Mouse (Mus musculus): ENCODE measurements around the gene Ckmt1. TPM values are rescaled to one million over a fixed set of nuclear protein-coding genes. Genes with fewer than 3 reads are reported as not detected.

Ckmt1 gene
- polyA plus RNA-seq, 1 experiment from 2014 or later = 0.88 TPM

Other genes starting within 250 kb of the Ckmt1 start
- not detected in 2 replicates for gene Tgm7, start 247.9 kb upstream of the Ckmt1 start, polyA plus RNA-seq (2015; fragmentation: Nextera tagmentation; extraction: Ambion mirVana)
- gene Adal, start 217.3 kb upstream of the Ckmt1 start, polyA plus RNA-seq (2015; fragmentation: Nextera tagmentation; extraction: Ambion mirVana) = 14.6 and 15.1 TPM in 2 replicates
- gene Lcmt2, start 217.1 kb upstream of the Ckmt1 start, polyA plus RNA-seq (2015; fragmentation: Nextera tagmentation; extraction: Ambion mirVana) = 17.3 and 17.5 TPM in 2 replicates
- 27.4 and 35.7 TPM in 2 replicates for gene Tubgcp4, start 187.1 kb upstream of the Ckmt1 start, polyA plus RNA-seq (2015; fragmentation: Nextera tagmentation; extraction: Ambion mirVana)
- gene Zscan29, start 186.6 kb upstream of the Ckmt1 start, polyA plus RNA-seq (2015; fragmentation: Nextera tagmentation; extraction: Ambion mirVana) = 6.4 TPM in 2 replicates
- 43.6 and 45.5 TPM in 2 replicates for gene Trp53bp1, start 86.3 kb upstream of the Ckmt1 start, polyA plus RNA-seq (2015; fragmentation: Nextera tagmentation; extraction: Ambion mirVana)
- gene Map1a, start 68.1 kb upstream of the Ckmt1 start, polyA plus RNA-seq (2015; fragmentation: Nextera tagmentation; extraction: Ambion mirVana) = 3.5 and 4.8 TPM in 2 replicates
- gene Ppip5k1, start 2.3 kb upstream of the Ckmt1 start, polyA plus RNA-seq (2015; fragmentation: Nextera tagmentation; extraction: Ambion mirVana) = 11.3 and 12.6 TPM in 2 replicates
- gene Strc, start 29.5 kb downstream of the Ckmt1 start, polyA plus RNA-seq (2015; fragmentation: Nextera tagmentation; extraction: Ambion mirVana) = not detected in 2 replicates
- gene Pdia3, start 56.1 kb downstream of the Ckmt1 start, polyA plus RNA-seq (2015; fragmentation: Nextera tagmentation; extraction: Ambion mirVana) = 441 and 490 TPM in 2 replicates
- 2.0 and 2.5 TPM in 2 replicates for gene Catsper2, start 56.1 kb downstream of the Ckmt1 start, polyA plus RNA-seq (2015; fragmentation: Nextera tagmentation; extraction: Ambion mirVana)
- 1.00 and 1.6 TPM in 2 replicates for gene Ell3, start 86.6 kb downstream of the Ckmt1 start, polyA plus RNA-seq (2015; fragmentation: Nextera tagmentation; extraction: Ambion mirVana)
- 466 and 549 TPM in 2 replicates for gene Serf2, start 91.5 kb downstream of the Ckmt1 start, polyA plus RNA-seq (2015; fragmentation: Nextera tagmentation; extraction: Ambion mirVana)
- 85.3 and 101 TPM in 2 replicates for gene Hypk, start 95.6 kb downstream of the Ckmt1 start, polyA plus RNA-seq (2015; fragmentation: Nextera tagmentation; extraction: Ambion mirVana)
- gene Serinc4, start 99.1 kb downstream of the Ckmt1 start, polyA plus RNA-seq (2015; fragmentation: Nextera tagmentation; extraction: Ambion mirVana) = 0.13 and 0.19 TPM in 2 replicates
- 39.7 and 42.1 TPM in 2 replicates for gene Mfap1b, start 116.4 kb downstream of the Ckmt1 start, polyA plus RNA-seq (2015; fragmentation: Nextera tagmentation; extraction: Ambion mirVana)
- 18.4 and 21.5 TPM in 2 replicates for gene Mfap1a, start 149.0 kb downstream of the Ckmt1 start, polyA plus RNA-seq (2015; fragmentation: Nextera tagmentation; extraction: Ambion mirVana)
- 6.7 TPM in 2 replicates for gene Wdr76, start 149.0 kb downstream of the Ckmt1 start, polyA plus RNA-seq (2015; fragmentation: Nextera tagmentation; extraction: Ambion mirVana)

Measured in heart, embryonic 15.5 days (tissue).